Mouse (Mus musculus): ENCODE results near the gene Mal.
"Not testable (repeated sequence)": the region's sequence is repeated elsewhere in the genome, so short reads cannot be mapped to it uniquely, and the experiment has no call there.

Mal gene

DNA sequence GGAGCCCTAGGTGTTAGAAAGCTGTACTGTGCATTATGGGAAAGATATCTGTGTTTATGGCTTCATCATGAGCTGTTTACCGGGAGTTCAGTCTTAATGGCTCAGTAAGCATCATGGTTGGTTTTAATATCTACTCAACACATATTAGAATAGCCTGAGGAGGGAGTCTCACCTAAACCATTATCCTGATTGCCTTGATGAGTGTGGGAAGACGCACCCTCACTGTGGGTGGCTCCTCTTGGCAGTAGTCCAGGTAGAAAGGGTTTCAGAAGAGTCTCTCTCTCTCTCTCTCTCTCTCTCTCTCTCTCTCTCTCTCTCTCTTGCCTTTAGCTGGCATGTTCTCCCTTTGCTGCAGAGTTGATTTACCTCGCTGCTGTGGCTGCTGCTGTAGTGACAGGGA lies 34.4 kb downstream of the Mal start:
- DNase-seq = no peak

DNA sequence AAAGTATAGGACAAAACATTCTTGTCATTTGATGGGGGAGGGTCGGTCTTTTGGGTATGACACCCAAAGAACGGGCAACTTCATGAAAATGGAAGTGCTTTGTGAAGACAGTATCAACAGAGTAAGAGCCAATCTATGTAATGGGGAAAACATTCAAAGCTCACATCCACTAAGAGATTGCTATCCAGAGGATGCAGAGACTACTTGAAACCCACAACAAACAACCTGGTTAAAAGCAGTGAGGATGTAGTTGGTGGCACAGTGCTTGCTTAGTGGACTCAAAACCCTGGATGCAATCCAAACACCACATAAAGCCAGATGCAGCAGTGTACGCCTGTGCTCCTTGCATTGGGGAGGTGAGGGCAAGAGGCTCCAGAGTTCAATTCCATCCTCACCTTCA lies 37.2 kb downstream of the Mal start:
- no peak for DNase-seq

DNA sequence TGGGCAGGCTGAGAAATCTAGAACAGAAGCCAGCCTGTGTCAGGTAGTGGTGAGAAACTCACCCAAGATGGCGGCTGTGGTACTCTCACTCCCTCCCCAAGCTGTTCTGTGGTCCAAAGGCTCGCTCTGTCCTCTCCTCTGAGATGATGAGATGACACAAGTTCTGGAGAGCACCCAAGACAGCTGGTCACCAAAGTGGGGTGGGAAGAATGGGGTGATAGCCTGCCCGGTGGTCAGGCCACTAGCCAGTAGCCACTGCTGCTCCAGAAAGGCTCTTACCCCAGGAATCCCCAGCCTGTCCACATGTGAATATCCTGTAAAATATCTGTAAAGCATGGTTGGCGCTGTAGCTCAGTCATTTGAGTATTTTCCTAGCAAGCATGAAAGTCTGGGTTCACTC lies 44.2 kb downstream of the Mal start:
- no peak for DNase-seq

DNA sequence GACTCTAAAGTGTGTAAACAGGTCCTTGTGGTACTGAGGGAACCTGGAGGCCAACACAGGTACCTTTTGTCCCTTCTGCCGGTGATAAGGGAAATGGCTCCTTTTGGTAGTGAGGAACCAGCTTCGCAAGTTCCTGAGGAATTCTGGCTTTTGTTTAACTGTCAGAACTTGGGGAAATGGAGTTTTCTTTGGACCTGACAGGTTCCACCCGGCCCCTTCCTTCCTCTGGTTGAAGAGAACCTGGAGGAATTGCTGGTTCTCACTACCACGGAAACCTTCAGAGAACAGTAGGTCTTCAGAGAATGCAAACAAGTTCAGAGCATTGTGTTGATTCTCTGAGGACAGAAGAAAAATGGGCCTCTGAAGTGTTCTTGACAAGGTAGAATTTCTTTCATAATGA lies 45.1 kb downstream of the Mal start:
- DNase-seq = no peak

DNA sequence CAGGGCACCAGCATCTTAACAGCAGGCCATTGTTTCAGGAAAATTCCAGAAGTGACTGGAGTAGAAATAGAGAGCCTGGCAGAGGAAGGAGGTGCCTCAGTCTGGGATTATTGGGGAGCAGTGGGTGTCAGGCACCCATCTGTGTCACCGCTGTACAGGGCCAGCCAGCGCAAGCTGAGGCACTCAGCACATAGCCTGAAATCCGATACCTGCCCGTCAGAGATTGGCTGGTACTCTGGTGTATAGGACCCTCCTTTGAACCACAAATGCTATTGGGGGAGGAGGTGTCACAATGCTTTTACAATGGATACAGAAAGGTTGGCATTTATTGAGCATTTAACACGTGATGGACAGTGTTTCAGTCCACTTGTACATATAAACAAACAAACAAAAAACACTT lies 47.5 kb downstream of the Mal start:
- DNase-seq = no peak

DNA sequence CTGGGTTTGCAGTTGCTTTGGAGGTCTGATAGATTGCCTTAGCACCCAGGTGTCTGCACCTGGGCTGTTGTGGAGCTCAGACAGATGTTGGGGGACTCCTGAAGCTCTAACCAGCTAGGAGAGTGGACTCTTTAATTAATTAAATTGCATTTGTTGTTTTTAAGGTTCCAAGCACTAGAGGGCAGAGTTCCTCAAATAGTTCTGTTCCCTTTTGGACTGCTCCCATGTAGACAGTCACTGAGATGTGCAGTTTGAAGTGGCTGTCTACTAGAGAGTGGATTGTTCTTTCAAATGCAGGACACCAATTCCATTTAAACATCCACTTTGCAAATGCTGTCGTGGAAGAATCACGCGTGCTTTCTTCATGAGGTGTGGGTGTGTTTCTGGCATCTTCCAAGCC lies 48.3 kb downstream of the Mal start:
- peak; percentile 49 for DNase-seq

DNA sequence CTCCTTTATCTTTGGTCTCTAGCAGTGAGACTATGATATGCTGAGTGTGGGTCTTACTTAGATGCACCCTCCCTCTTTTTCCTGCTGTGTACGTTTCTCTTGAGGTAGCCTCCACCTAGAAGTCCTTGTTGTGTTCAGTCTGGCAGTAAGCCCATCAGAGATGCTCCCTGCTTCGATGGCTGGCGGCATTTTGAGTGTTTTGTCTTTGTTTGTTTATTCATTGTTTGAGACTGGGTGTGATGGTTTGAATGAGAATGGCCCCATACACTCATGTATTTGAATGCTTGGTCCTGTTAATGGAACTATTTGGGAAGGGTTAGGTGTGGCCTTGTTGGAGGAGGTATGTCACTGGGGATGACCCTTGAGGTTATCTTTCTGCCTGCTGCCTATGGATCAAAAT lies 51.3 kb downstream of the Mal start:
- no peak for DNase-seq

DNA sequence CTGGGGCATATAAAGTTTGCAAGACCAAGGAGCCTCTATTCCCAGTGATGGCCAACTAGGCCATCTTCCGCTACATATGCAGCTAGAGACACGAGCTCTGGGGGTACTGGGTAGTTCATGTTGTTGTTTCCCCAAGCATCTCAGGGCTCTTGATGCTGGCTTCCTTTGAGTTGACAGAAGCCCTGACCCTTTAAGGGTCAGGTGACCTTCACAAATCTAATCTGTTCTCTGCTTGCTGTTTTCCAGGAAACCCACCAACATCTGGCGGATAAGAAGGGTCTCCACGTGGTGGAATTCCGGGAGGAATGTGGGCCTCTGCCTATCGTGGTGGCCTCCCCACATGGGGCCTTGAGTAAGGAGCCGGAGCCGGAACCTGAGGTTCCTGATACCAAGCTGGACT lies 53.1 kb downstream of the Mal start:
- not testable (repeated sequence) for DNase-seq

DNA sequence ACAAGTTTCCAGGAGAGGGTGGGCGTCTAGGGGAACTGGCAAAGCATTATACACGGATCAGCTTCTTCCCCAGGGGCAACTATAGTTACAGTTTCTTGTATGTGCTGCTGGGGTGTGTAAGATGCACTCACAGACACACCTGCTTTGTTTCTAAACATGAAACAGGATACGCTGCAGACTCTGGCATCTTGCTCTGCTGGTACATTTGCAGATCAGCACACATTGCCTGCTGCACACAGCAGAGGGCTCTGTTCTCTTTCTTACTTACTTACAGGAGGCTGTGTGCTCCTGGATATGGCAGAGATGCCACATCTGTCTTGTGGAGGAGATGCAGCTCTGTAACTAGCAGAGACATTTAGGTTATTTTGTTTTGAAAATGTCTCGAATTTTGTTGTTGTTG lies 65.7 kb downstream of the Mal start:
- no peak for DNase-seq

DNA sequence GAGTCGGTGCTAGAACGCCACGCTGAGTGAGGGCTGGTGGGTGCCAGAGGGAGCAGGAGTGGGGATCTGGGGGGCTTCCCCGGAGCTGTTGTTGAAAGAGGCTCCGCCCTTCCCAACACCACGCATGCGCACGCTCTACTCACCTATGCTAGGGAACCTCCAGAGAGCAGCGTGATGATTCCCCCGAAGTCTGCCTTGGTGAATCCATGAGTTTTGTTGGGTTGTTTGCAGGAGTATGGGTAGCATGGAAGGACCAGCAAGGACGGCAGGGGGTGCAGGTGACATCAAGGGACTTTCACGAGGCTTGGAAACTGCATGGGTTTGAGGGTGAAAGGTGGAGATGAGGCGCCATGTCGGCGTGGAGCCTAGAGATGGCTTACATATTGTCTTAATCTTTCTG lies 66.3 kb downstream of the Mal start:
- DNase-seq = no peak

DNA sequence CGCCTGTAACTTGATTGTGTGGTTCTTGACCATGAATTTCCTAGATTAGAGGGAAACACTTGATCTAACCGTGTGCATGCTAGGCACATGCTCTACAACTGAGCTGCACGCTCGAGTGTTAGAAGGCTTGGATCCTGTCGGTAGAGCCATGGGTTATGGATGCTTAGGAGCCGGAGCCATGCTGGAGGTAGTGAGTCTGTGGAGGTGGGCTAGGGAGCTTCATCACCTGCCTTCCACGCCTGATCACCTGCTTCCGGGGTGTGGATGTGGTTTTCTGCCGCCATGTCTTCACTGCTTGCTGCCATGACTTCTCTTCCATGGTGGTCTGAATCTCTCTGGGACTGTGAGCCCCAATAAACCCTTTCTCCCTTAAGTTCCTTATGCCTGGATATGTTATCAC lies 67.6 kb downstream of the Mal start:
- no peak for DNase-seq

DNA sequence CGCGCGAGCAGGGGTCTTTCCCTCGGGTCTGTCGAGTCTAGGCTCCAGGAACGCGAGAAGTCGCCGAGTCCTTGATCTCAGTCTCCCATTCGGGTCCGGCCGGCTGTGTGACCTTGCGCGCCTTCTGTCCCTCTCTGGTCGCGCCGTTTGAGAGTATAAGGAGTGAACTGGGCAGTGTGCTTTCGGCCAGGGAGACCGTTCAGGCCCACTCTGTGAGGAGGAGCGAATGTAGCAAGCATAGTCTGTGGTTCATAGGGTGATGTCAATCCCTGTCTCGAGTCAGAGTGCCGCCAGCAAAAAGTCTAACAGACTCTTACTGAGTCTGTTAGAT lies 69.0 kb downstream of the Mal start:
- no peak for DNase-seq

DNA sequence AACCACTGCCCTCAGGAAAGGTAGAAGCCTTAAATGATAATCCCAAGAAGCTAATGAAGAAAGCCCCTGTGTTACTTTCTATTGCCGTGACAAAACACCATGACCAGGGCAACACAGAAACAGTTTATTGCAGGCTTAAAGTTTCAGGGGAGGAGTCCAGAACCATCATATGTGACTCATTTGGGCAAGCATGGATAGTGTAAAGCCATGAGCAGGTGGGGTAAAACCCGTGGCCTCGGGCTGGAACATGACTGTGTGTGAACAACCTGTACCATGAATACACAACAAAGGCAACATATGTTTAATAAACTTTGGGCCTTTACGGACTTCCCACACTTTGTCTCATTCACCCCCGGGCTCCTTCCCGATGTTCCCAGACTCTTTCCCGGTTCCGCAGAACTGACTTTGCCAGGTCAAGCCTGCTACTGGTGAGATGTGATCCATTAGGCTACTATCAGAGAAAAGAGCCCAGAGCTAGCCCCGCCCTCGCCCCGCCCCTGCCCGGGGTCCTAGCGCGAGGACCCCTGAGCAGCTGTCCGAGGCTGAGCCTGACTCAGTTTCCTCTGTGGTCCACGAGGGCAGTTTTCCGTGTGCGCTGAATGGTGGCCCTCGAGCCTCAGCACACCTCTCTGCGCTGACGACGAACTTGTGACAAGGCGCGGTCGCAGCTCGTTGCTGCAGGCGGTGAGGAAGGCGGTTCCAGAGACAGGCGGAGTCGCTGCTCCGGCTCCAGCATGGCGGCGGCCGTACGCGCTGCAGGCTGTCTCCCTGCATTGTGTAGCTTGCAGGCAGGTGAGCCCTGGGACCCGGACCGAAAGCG lies 69.6 kb downstream of the Mal start, which contains the start of the genes Zfp661 and Mrps5:
TSS of gene Zfp661 (minus strand) at position 401 of the 820 bp plus-strand sequence.
TSS of gene Mrps5 (plus strand) at position 529 of the 820 bp plus-strand sequence.
- DNase-seq = peak; percentile 88

DNA sequence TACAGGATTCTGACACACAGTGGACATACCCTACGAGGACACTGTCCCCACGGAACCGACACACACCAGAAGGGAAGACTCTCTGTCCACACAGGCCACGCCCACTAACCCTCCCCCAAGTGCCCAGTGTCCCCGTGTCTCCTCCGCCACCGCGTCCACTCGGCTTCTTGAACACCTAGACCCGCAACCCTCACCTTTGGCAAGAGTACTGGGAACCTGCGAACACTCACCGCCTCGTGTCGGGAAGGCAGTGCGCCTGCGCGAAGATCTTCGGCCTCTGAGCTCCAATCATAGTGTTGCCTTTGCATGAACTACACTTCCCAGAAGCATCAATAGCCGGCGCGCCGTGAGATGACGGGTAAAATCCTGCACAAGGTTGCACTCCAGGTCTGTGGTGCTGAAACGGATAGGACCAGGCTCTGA lies 72.0 kb downstream of the Mal start:
- DNase-seq = peak; percentile 98

Measured in cerebellum, adult 9-10 months (tissue).